Mouse (Mus musculus): ENCODE measurements around the gene Dzip1. TPM values are rescaled to one million over a fixed set of nuclear protein-coding genes. Genes with fewer than 3 reads are reported as not detected.

The Dzip1 gene
- total RNA-seq (2014; fragmentation: Nextera tagmentation), result 22.5 and 30.9 TPM in 2 replicates
- 5.5 and 6.9 TPM in 2 replicates for total RNA-seq (2017)
- polyA plus RNA-seq (2012), result 2.1 and 3.1 TPM in 2 replicates

GRCm38 (mm10) chr14:118924673-118925615 lies at the start of gene Dzip1:
Dzip1 (minus strand) TSS chr14:118925460.
- no peaks in the 10 kb centered on the region for H3K36me3 ChIP-seq (replicated peaks)
- TF ChIP-seq TAL1 (conservative IDR thresholded peaks at IDR 0.05; ENCODE audit: low read depth, low read length) (no peak), GATA1 (IDR thresholded peaks at IDR 0.05; ENCODE audit: borderline replicate concordance, low read length) (no peak), CTCF (IDR thresholded peaks at IDR 0.05; ENCODE audit: low read depth, low read length) (no peak), POLR2AphosphoS5 (IDR thresholded peaks at IDR 0.05; ENCODE audit: insufficient replicate concordance, low read depth, low read length) (no peak), GATA2 (IDR thresholded peaks at IDR 0.05; ENCODE audit: borderline replicate concordance, low read depth, low read length) (no peak)
- H3K4me1 ChIP-seq (ENCODE audit: insufficient read depth, low read depth, low read length), result peaks cover 17% of the 10 kb centered on the region
- ATAC-seq (ENCODE audit: extremely low read depth, insufficient number of reproducible peaks, low FRiP score, poor library complexity, severe bottlenecking) (no peak), DNase-seq (ENCODE audit: low spot score) (no peak)
- H3K4me3 ChIP-seq (ENCODE audit: low read depth, low read length), result peak within 1 kb of the TSS; percentile 41; the same call in 1 of the 2 replicates
- H3K9me3 ChIP-seq (replicated peaks), result no peaks in the 10 kb centered on the region
- H3K27me3 ChIP-seq (ENCODE audit: insufficient read depth, low read length), result peaks cover 37% of the 10 kb centered on the region

GRCm38 (mm10) chr14:118972268-118972667 lies 47.0 kb upstream of the Dzip1 start:
- ATAC-seq (ENCODE audit: extremely low read depth, insufficient number of reproducible peaks, low FRiP score, poor library complexity, severe bottlenecking), result no peak
- Histone ChIP-seq H3K36me3 (replicated peaks) (peaks cover 98% of the 10 kb centered on the region), H3K27me3 (ENCODE audit: insufficient read depth, low read length) (no peaks in the 10 kb centered on the region), H3K4me3 (ENCODE audit: low read depth, low read length) (no peak overlapping the region), H3K4me1 (ENCODE audit: insufficient read depth, low read depth, low read length) (no peaks in the 10 kb centered on the region), H3K9me3 (replicated peaks) (no peaks in the 10 kb centered on the region)
- TF ChIP-seq TAL1 (conservative IDR thresholded peaks at IDR 0.05; ENCODE audit: low read depth, low read length) (no peak), POLR2AphosphoS5 (IDR thresholded peaks at IDR 0.05; ENCODE audit: insufficient replicate concordance, low read depth, low read length) (no peak), GATA1 (IDR thresholded peaks at IDR 0.05; ENCODE audit: borderline replicate concordance, low read length) (no peak), GATA2 (IDR thresholded peaks at IDR 0.05; ENCODE audit: borderline replicate concordance, low read depth, low read length) (no peak), CTCF (IDR thresholded peaks at IDR 0.05; ENCODE audit: low read depth, low read length) (no peak)
- no peak for DNase-seq (ENCODE audit: low spot score)

- Histone ChIP-seq H3K36me3 (replicated peaks) (peaks cover 78% of the 10 kb centered on the region), H3K9me3 (replicated peaks) (no peaks in the 10 kb centered on the region), H3K4me1 (ENCODE audit: insufficient read depth, low read depth, low read length) (no peaks in the 10 kb centered on the region), H3K4me3 (ENCODE audit: low read depth, low read length) (no peak overlapping the region), H3K27me3 (ENCODE audit: insufficient read depth, low read length) (no peaks in the 10 kb centered on the region)
- no peak for ATAC-seq (ENCODE audit: extremely low read depth, insufficient number of reproducible peaks, low FRiP score, poor library complexity, severe bottlenecking)
- no peak for DNase-seq (ENCODE audit: low spot score)
- TF ChIP-seq CTCF (IDR thresholded peaks at IDR 0.05; ENCODE audit: low read depth, low read length), result no peak
- no peak for TF ChIP-seq POLR2AphosphoS5 (IDR thresholded peaks at IDR 0.05; ENCODE audit: insufficient replicate concordance, low read depth, low read length)
- TF ChIP-seq GATA2 (IDR thresholded peaks at IDR 0.05; ENCODE audit: borderline replicate concordance, low read depth, low read length), result no peak
- no peak for TF ChIP-seq TAL1 (conservative IDR thresholded peaks at IDR 0.05; ENCODE audit: low read depth, low read length)
- no peak for TF ChIP-seq GATA1 (IDR thresholded peaks at IDR 0.05; ENCODE audit: borderline replicate concordance, low read length)
Measured at GRCm38 (mm10) chr14:118967646-118968045, 42.4 kb upstream of the Dzip1 start.

- DNase-seq (ENCODE audit: low spot score) (no peak), ATAC-seq (ENCODE audit: extremely low read depth, insufficient number of reproducible peaks, low FRiP score, poor library complexity, severe bottlenecking) (no peak)
- Histone ChIP-seq H3K4me1 (ENCODE audit: insufficient read depth, low read depth, low read length) (no peaks in the 10 kb centered on the region), H3K27me3 (ENCODE audit: insufficient read depth, low read length) (no peaks in the 10 kb centered on the region), H3K4me3 (ENCODE audit: low read depth, low read length) (no peak overlapping the region), H3K9me3 (replicated peaks) (no peaks in the 10 kb centered on the region), H3K36me3 (replicated peaks) (peaks cover 76% of the 10 kb centered on the region)
- no peak for TF ChIP-seq POLR2AphosphoS5 (IDR thresholded peaks at IDR 0.05; ENCODE audit: insufficient replicate concordance, low read depth, low read length)
- no peak for TF ChIP-seq TAL1 (conservative IDR thresholded peaks at IDR 0.05; ENCODE audit: low read depth, low read length)
- no peak for TF ChIP-seq GATA1 (IDR thresholded peaks at IDR 0.05; ENCODE audit: borderline replicate concordance, low read length)
- no peak for TF ChIP-seq GATA2 (IDR thresholded peaks at IDR 0.05; ENCODE audit: borderline replicate concordance, low read depth, low read length)
- TF ChIP-seq CTCF (IDR thresholded peaks at IDR 0.05; ENCODE audit: low read depth, low read length), result no peak
Measured at GRCm38 (mm10) chr14:118965356-118966000, 40.2 kb upstream of the Dzip1 start.

- DNase-seq (ENCODE audit: low spot score) (no peak), ATAC-seq (ENCODE audit: extremely low read depth, insufficient number of reproducible peaks, low FRiP score, poor library complexity, severe bottlenecking) (no peak)
- no peaks in the 10 kb centered on the region for H3K4me1 ChIP-seq (ENCODE audit: insufficient read depth, low read depth, low read length)
- no peaks in the 10 kb centered on the region for H3K27me3 ChIP-seq (ENCODE audit: insufficient read depth, low read length)
- peaks cover 85% of the 10 kb centered on the region for H3K36me3 ChIP-seq (replicated peaks)
- no peaks in the 10 kb centered on the region for H3K9me3 ChIP-seq (replicated peaks)
- H3K4me3 ChIP-seq (ENCODE audit: low read depth, low read length), result no peak overlapping the region
- TF ChIP-seq CTCF (IDR thresholded peaks at IDR 0.05; ENCODE audit: low read depth, low read length), result no peak
- TF ChIP-seq TAL1 (conservative IDR thresholded peaks at IDR 0.05; ENCODE audit: low read depth, low read length), result no peak
- no peak for TF ChIP-seq GATA1 (IDR thresholded peaks at IDR 0.05; ENCODE audit: borderline replicate concordance, low read length)
- TF ChIP-seq POLR2AphosphoS5 (IDR thresholded peaks at IDR 0.05; ENCODE audit: insufficient replicate concordance, low read depth, low read length), result no peak
- no peak for TF ChIP-seq GATA2 (IDR thresholded peaks at IDR 0.05; ENCODE audit: borderline replicate concordance, low read depth, low read length)
Measured at GRCm38 (mm10) chr14:118958010-118958409, 32.8 kb upstream of the Dzip1 start.

Data from G1E (cell line).